Mouse (Mus musculus): ENCODE measurements around the gene Cst10. TPM values are rescaled to one million over a fixed set of nuclear protein-coding genes. Genes with fewer than 3 reads are reported as not detected.

Cst10 gene
- not detected in 2 replicates for polyA plus RNA-seq (2015; fragmentation: Nextera tagmentation; extraction: Ambion mirVana)

GRCm38 (mm10) chr2:149404757-149405156 is at the start of gene Cst10:
Cst10 (plus strand) TSS chr2:149405057.
- Histone ChIP-seq H3K4me2 (no peak within 1 kb of the TSS), H3K36me3 (no peaks in the 10 kb centered on the region), H3K4me3 (no peak within 1 kb of the TSS), H3K9me3 (no peaks in the 10 kb centered on the region), H3K27ac (no peak within 1 kb of the TSS), H3K9ac (no peak within 1 kb of the TSS), H3K4me1 (no peaks in the 10 kb centered on the region), H3K27me3 (no peaks in the 10 kb centered on the region)
- no peak for ATAC-seq (ENCODE audit: insufficient number of reproducible peaks, insufficient read depth, low FRiP score, low TSS enrichment, low read depth)
- WGBS: 81% methylated on average over 1 of the region's 1 CpGs

- no peak overlapping the region for H3K4me3 ChIP-seq
- H3K4me2 ChIP-seq: no peak overlapping the region
- H3K27ac ChIP-seq: no peak overlapping the region
- no peaks in the 10 kb centered on the region for H3K9me3 ChIP-seq
- H3K27me3 ChIP-seq: no peaks in the 10 kb centered on the region
- WGBS: 57% methylated on average over 3 of the region's 3 CpGs
- H3K9ac ChIP-seq: no peak overlapping the region
- ATAC-seq (ENCODE audit: insufficient number of reproducible peaks, insufficient read depth, low FRiP score, low TSS enrichment, low read depth): no peak
- H3K36me3 ChIP-seq: no peaks in the 10 kb centered on the region
- H3K4me1 ChIP-seq: no peaks in the 10 kb centered on the region
These were observed 11.9 kb upstream of the Cst10 start for GRCm38 (mm10) chr2:149392951-149393350.

DNA sequence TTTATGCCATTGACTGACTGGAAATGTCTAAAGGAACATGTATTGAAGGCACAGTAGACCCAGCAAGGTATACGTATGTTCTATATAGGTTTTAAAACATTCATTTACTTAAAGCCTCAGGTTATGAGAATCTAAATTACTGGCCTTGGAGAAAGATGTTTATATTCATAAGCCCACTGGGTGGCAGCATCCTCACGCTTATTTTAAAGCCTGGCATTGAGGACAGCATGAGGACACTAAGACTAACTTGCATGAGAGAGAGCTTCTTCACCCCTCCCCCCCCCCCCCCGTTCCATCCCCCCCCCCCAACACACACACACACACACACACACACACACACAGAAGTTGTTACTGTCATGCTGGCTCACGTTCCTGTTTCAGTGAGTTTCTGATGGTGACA is 17.7 kb downstream of the Cst10 start:
- no peak for ATAC-seq (ENCODE audit: insufficient number of reproducible peaks, insufficient read depth, low FRiP score, low TSS enrichment, low read depth)
- WGBS: 27% methylated on average over 3 of the region's 4 CpGs
- Histone ChIP-seq H3K4me3 (no peak overlapping the region), H3K27me3 (no peaks in the 10 kb centered on the region), H3K4me1 (no peaks in the 10 kb centered on the region), H3K9me3 (no peaks in the 10 kb centered on the region), H3K36me3 (no peaks in the 10 kb centered on the region), H3K27ac (no peak overlapping the region), H3K9ac (no peak overlapping the region), H3K4me2 (no peak overlapping the region)

All from embryonic facial prominence, embryonic 13.5 days (tissue).